Mouse (Mus musculus) stomach, adult 2 months (tissue): ENCODE measurements around the gene Bcan. TPM values are rescaled to one million over a fixed set of nuclear protein-coding genes. Genes with fewer than 3 reads are reported as not detected.

Experiments
- polyA plus RNA-seq: library from polyadenylated mRNA; depleted of rRNA; stranded (reverse); fragments of >200 nt; gene quantifications from 2 replicates; pipeline ENCODE4 v1.2.3, GENCODE M21; 2012; rRNA removed

Gene Bcan
- polyA plus RNA-seq: 0.26 and 0.44 TPM in 2 replicates

GRCm38 (mm10) chr3:88000181-88000580 lies at the start of gene Bcan:
Gene Bcan, minus strand, starts transcription at chr3:88000230.

GRCm38 (mm10) chr3:88042661-88043421 lies 42.8 kb upstream of the Bcan start, which contains the start of gene Gpatch4:
Gene Gpatch4, plus strand, starts transcription at chr3:88043108.

GRCm38 (mm10) chr3:88027434-88028186 lies 27.6 kb upstream of the Bcan start, which contains the start of gene Hapln2:
Gene Hapln2, minus strand, starts transcription at chr3:88027583.

GRCm38 (mm10) chr3:87970939-87971488 lies 29.0 kb downstream of the Bcan start, which contains the start of gene Nes:
Gene Nes, plus strand, starts transcription at chr3:87971078.

GRCm38 (mm10) chr3:87948378-87949265 lies 51.4 kb downstream of the Bcan start, which contains the start of gene Crabp2:
Gene Crabp2, plus strand, starts transcription at chr3:87948666.

Other genes with a start within 250 kb of the Bcan start
- gene Ntrk1, start 205.1 kb downstream of the Bcan start, polyA plus RNA-seq: 0.17 and 0.20 TPM in 2 replicates
- 1.6 and 2.7 TPM in 2 replicates for gene Insrr, start 203.3 kb downstream of the Bcan start, polyA plus RNA-seq
- gene Pear1, start 175.9 kb downstream of the Bcan start, polyA plus RNA-seq: 11.8 and 12.6 TPM in 2 replicates
- 0.16 and 0.45 TPM in 2 replicates for gene Sh2d2a, start 153.5 kb downstream of the Bcan start, polyA plus RNA-seq
- 12.5 and 13.3 TPM in 2 replicates for gene Prcc, start 114.6 kb downstream of the Bcan start, polyA plus RNA-seq
- gene Hdgf, start 93.9 kb downstream of the Bcan start, polyA plus RNA-seq: 28.9 and 30.2 TPM in 2 replicates
- 9.8 and 10.8 TPM in 2 replicates for gene Mrpl24, start 80.7 kb downstream of the Bcan start, polyA plus RNA-seq
- 4.0 and 4.7 TPM in 2 replicates for gene Isg20l2, start 69.9 kb downstream of the Bcan start, polyA plus RNA-seq
- 11.2 and 19.0 TPM in 2 replicates for gene Rrnad1, start 69.5 kb downstream of the Bcan start, polyA plus RNA-seq
- gene Crabp2, start 51.6 kb downstream of the Bcan start, polyA plus RNA-seq: 9.3 and 9.4 TPM in 2 replicates
- 1.2 and 1.7 TPM in 2 replicates for gene Nes, start 29.2 kb downstream of the Bcan start, polyA plus RNA-seq
- not detected in 2 replicates for gene Hapln2, start 27.4 kb upstream of the Bcan start, polyA plus RNA-seq
- 1.7 and 2.1 TPM in 2 replicates for gene Gpatch4, start 42.9 kb upstream of the Bcan start, polyA plus RNA-seq
- gene Naxe, start 58.3 kb upstream of the Bcan start, polyA plus RNA-seq: 37.1 and 38.2 TPM in 2 replicates
- gene Ttc24, start 78.1 kb upstream of the Bcan start, polyA plus RNA-seq: not detected in 2 replicates
- 4.7 and 5.7 TPM in 2 replicates for gene Iqgap3, start 81.7 kb upstream of the Bcan start, polyA plus RNA-seq
- gene Mef2d, start 142.1 kb upstream of the Bcan start, polyA plus RNA-seq: 50.8 and 55.8 TPM in 2 replicates